Mouse (Mus musculus) monocyte, adult 2 months (primary cell): ENCODE measurements around the gene Chst5.

Experiments used
- DNase-seq, 2 experiments: peaks; one replicate each; pipeline ENCODE4 v3.0.0; 2022; ENCODE audit warnings: low spot score in 2 of 2, low read depth in 1 of 2

Gene Chst5

GRCm38 (mm10) chr8:111931721-111932120 lies 21.5 kb upstream of the Chst5 start:
- DNase-seq: no peak

- DNase-seq: no peak
Measured at GRCm38 (mm10) chr8:111929648-111930344, 19.5 kb upstream of the Chst5 start.

GRCm38 (mm10) chr8:111924976-111925375 lies 14.7 kb upstream of the Chst5 start:
- DNase-seq: no peak

GRCm38 (mm10) chr8:111923383-111923804 lies 13.1 kb upstream of the Chst5 start:
- no peak for DNase-seq

- no peak for DNase-seq
Measured at GRCm38 (mm10) chr8:111920971-111921370, 10.7 kb upstream of the Chst5 start.

GRCm38 (mm10) chr8:111919663-111920062 lies 9.4 kb upstream of the Chst5 start:
- no peak for DNase-seq

- DNase-seq: no peak
Measured at GRCm38 (mm10) chr8:111912860-111913432, 2.7 kb upstream of the Chst5 start.

- no peak for DNase-seq
Measured at GRCm38 (mm10) chr8:111911572-111911971, 1.3 kb upstream of the Chst5 start.

- no peak for DNase-seq
Measured at GRCm38 (mm10) chr8:111905500-111906121, 4.6 kb downstream of the Chst5 start.

- no peak for DNase-seq
Measured at GRCm38 (mm10) chr8:111902080-111902479, 8.2 kb downstream of the Chst5 start.

GRCm38 (mm10) chr8:111898586-111898985 lies 11.7 kb downstream of the Chst5 start:
- no peak for DNase-seq

- DNase-seq: no peak
Measured at GRCm38 (mm10) chr8:111894955-111895354, 15.3 kb downstream of the Chst5 start.

- no peak for DNase-seq
Measured at GRCm38 (mm10) chr8:111892615-111893014, 17.6 kb downstream of the Chst5 start.

GRCm38 (mm10) chr8:111891983-111892382 lies 18.3 kb downstream of the Chst5 start:
- DNase-seq: no peak

- DNase-seq: no peak
Measured at GRCm38 (mm10) chr8:111890911-111891303, 19.3 kb downstream of the Chst5 start.

GRCm38 (mm10) chr8:111889931-111890910 lies 20.0 kb downstream of the Chst5 start:
- DNase-seq: no peak

- no peak for DNase-seq
Measured at GRCm38 (mm10) chr8:111888091-111888650, 22.1 kb downstream of the Chst5 start.

- no peak for DNase-seq
Measured at GRCm38 (mm10) chr8:111887479-111887878, 22.8 kb downstream of the Chst5 start.

GRCm38 (mm10) chr8:111883615-111884014 lies 26.6 kb downstream of the Chst5 start:
- DNase-seq: no peak

GRCm38 (mm10) chr8:111881591-111881990 lies 28.7 kb downstream of the Chst5 start:
- no peak for DNase-seq

- DNase-seq: no peak
Measured at GRCm38 (mm10) chr8:111877711-111878110, 32.5 kb downstream of the Chst5 start.
